Mouse (Mus musculus) lung, adult 2 months (tissue): Measurements from ENCODE around the gene Adap1. TPM values are rescaled to one million over a fixed set of nuclear protein-coding genes. Genes with fewer than 3 reads are reported as not detected.

Source experiments
- DNase-seq: peaks from one replicate; pipeline ENCODE4 v3.0.0; 2022
- H3K4me1 ChIP-seq: fragments of 200-500 bp; 2 replicates; pipeline ENCODE4 v1.6.1; 2011; ENCODE audit warnings: low read length; ENCODE audit not compliant: control insufficient read depth, insufficient read depth
- H3K4me3 ChIP-seq: fragments of 200-500 bp; replicated peaks from 2 replicates; pipeline ENCODE3; 2011; ENCODE audit warnings: low read depth, mild to moderate bottlenecking, control low read depth, low read length; ENCODE audit errors: extremely low read depth
- CTCF ChIP-seq: fragments of 200-500 bp; IDR thresholded peaks from 2 replicates; pipeline ENCODE4 v1.5.1; 2011; ENCODE audit warnings: mild to moderate bottlenecking, low read length, control low read depth; ENCODE audit not compliant: insufficient read depth
- POLR2A ChIP-seq: fragments of 200-500 bp; IDR thresholded peaks from 2 replicates; pipeline ENCODE4 v1.6.1; 2011; ENCODE audit warnings: low read depth, mild to moderate bottlenecking, control low read depth, low read length, borderline replicate concordance; ENCODE audit errors: extremely low read depth
- WGBS: fragments of 180-500 bp; shearing (Covaris S2); methylation state at CpG from one replicate; pipeline ENCODE4 v1.1.7; 2018; 5-methylcytosine and 5-hydroxymethylcytosine counted together
- polyA plus RNA-seq: library from polyadenylated mRNA; depleted of rRNA; stranded (reverse); fragments of >200 nt; gene quantifications from 2 replicates; pipeline ENCODE4 v1.2.3, GENCODE M21; 2012

Gene Adap1
- polyA plus RNA-seq, 1 experiment = 13.8 TPM

GRCm38 (mm10) chr5:139352317-139352716 is 26.9 kb upstream of the Adap1 start, which contains the start of gene Cyp2w1:
Gene Cyp2w1, plus strand, starts transcription at chr5:139352617.
- 55% methylated on average over 6 of the region's 6 CpGs for WGBS
- H3K4me3 ChIP-seq = no peak within 1 kb of the TSS
- no peak for TF ChIP-seq CTCF
- TF ChIP-seq POLR2A = no peak
- no peaks in the 10 kb centered on the region for H3K4me1 ChIP-seq
- no peak for DNase-seq

GRCm38 (mm10) chr5:139351628-139352027 is 26.2 kb upstream of the Adap1 start:
- no peak for DNase-seq
- 35% methylated on average over 8 of the region's 8 CpGs for WGBS
- TF ChIP-seq POLR2A (no peak), CTCF (no peak)
- H3K4me3 ChIP-seq = no peak overlapping the region
- no peaks in the 10 kb centered on the region for H3K4me1 ChIP-seq

GRCm38 (mm10) chr5:139351134-139351533 is 25.7 kb upstream of the Adap1 start, which contains the start of gene Cox19:
Gene Cox19, minus strand, starts transcription at chr5:139351418.
- Histone ChIP-seq H3K4me1 (no peaks in the 10 kb centered on the region), H3K4me3 (no peak within 1 kb of the TSS)
- DNase-seq = no peak
- no peak for TF ChIP-seq CTCF
- no peak for TF ChIP-seq POLR2A
- WGBS = 38% methylated on average over 5 of the region's 5 CpGs

- DNase-seq = no peak
- Histone ChIP-seq H3K4me1 (no peaks in the 10 kb centered on the region), H3K4me3 (no peak overlapping the region)
- 63% methylated on average over 6 of the region's 6 CpGs for WGBS
- no peak for TF ChIP-seq POLR2A
- no peak for TF ChIP-seq CTCF
These were observed 24.3 kb upstream of the Adap1 start for GRCm38 (mm10) chr5:139349713-139350112.

GRCm38 (mm10) chr5:139347225-139347624 is 21.8 kb upstream of the Adap1 start:
- TF ChIP-seq POLR2A (no peak), CTCF (no peak)
- no peak overlapping the region for H3K4me3 ChIP-seq
- WGBS = 68% methylated on average over 1 of the region's 1 CpGs
- H3K4me1 ChIP-seq = peaks cover 7% of the 10 kb centered on the region
- no peak for DNase-seq

- TF ChIP-seq CTCF = no peak
- TF ChIP-seq POLR2A = no peak
- peak overlapping the region; percentile 16 for H3K4me3 ChIP-seq
These were observed 19.9 kb upstream of the Adap1 start for GRCm38 (mm10) chr5:139345364-139345714.

GRCm38 (mm10) chr5:139344687-139345363 is 19.4 kb upstream of the Adap1 start:
- peak; percentile 87; the same call in 1 of the 2 replicates for TF ChIP-seq POLR2A
- TF ChIP-seq CTCF = no peak
- peak; percentile 97 for DNase-seq
- H3K4me3 ChIP-seq = peak overlapping the region; percentile 94
- peaks cover 7% of the 10 kb centered on the region for H3K4me1 ChIP-seq
- under 1% methylated on average over 33 of the region's 33 CpGs for WGBS

More at GRCm38 (mm10) chr5:139345364-139345714, 19.9 kb upstream of the Adap1 start:
- no peak for DNase-seq
- 5% methylated on average over 5 of the region's 5 CpGs for WGBS
- H3K4me1 ChIP-seq = peaks cover 7% of the 10 kb centered on the region

GRCm38 (mm10) chr5:139344021-139344686 is 18.7 kb upstream of the Adap1 start:
- no peak for TF ChIP-seq POLR2A
- TF ChIP-seq CTCF = peak; percentile 83
- peak overlapping the region; percentile 94 for H3K4me3 ChIP-seq
- peaks cover 7% of the 10 kb centered on the region for H3K4me1 ChIP-seq
- WGBS = 4% methylated on average over 12 of the region's 12 CpGs
- DNase-seq = peak; percentile 71

- 71% methylated on average over 11 of the region's 11 CpGs for WGBS
- Histone ChIP-seq H3K4me3 (no peak overlapping the region), H3K4me1 (peaks cover 4% of the 10 kb centered on the region; the same call in 1 of the 2 replicates)
- TF ChIP-seq POLR2A (no peak), CTCF (no peak)
- no peak for DNase-seq
These were observed 13.5 kb upstream of the Adap1 start for GRCm38 (mm10) chr5:139338891-139339290.
